Mouse (Mus musculus) NIH3T3 (cell line): ENCODE data around the gene Tm6sf1.
"Not testable (repeated sequence)": the region's sequence is repeated elsewhere in the genome, so short reads cannot be mapped to it uniquely, and the experiment has no call there.

Experiments used
- DNase-seq: peaks from one replicate; pipeline ENCODE4 v3.0.0-alpha.2; 2012; ENCODE audit warnings: low read depth

The Tm6sf1 gene

DNA sequence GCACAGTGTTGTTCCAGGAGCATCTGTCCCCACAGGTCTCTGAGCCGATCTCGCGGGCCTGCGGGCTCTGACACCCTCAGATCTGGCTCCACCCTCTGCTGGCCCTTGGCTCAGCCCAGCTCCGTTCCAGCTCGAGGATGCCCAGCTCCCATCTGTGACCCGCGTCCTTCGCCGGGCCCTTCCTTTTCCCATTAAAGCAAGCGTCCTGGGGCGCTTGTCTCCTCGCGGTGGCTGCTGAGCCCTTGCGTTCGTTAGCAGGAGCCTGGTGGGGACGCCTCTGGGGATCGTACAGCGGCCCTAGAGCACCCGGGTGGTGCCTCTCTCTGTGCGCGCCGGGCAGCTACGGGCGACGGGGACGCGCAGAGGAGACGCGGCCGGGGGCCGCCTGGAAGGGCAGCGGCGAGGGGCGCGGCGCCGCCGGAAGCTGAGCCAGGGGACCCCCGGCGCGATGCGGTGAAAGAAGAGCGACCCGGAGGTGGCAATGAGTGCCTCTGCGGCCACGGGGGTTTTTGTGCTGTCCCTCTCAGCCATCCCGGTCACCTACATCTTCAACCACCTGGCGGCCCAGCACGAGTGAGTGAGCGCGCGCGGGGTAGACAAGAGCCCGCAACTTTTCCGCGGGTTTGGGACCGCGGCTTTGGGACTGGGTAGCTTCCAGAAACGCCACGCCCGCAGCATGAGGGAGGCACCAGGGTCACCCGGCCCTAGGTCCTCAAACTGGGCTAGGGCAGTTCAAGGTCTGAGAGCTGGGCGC lies at the start of gene Tm6sf1:
TSS of gene Tm6sf1 (plus strand) at position 34 of the 754 bp plus-strand sequence.
- DNase-seq = no peak

DNA sequence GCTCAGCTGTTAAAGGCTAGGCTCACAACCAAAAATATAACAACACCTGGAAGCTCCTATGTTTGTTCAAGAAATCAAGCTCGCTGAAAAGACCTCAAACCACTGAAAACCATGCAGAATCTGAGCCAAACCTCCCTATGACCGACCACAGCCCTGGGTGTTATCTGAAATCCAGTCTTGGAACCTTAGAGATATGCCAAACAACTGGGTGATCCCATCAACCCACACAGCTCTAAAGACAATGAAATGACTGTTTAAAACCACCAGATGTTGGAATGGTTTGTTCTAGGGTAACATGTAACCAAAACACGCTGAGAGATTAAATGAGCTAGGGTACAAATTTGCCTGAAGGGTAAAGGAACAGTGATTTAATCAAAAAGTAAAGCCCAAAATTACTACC lies 33.9 kb upstream of the Tm6sf1 start:
- peak; percentile 19 for DNase-seq

DNA sequence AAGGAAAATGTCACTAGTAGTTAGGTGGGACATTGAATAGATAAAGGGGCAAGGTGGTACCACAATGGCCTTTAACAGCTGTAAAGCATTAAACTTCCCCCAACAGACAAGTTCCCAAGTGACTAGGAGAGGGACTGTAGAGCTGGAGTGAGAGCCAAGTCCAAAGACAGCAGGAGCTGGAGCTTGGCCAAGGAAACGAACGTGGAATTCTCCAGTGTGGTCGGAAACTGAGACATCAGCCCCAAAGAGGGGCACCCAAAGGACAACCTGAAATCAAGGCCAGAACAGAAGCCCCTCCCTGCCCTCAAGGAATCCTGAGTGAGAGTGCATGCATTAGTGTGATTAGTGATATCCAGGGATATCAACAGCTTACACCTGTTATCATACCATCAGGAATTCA lies 33.4 kb upstream of the Tm6sf1 start:
- DNase-seq = peak; percentile 51

DNA sequence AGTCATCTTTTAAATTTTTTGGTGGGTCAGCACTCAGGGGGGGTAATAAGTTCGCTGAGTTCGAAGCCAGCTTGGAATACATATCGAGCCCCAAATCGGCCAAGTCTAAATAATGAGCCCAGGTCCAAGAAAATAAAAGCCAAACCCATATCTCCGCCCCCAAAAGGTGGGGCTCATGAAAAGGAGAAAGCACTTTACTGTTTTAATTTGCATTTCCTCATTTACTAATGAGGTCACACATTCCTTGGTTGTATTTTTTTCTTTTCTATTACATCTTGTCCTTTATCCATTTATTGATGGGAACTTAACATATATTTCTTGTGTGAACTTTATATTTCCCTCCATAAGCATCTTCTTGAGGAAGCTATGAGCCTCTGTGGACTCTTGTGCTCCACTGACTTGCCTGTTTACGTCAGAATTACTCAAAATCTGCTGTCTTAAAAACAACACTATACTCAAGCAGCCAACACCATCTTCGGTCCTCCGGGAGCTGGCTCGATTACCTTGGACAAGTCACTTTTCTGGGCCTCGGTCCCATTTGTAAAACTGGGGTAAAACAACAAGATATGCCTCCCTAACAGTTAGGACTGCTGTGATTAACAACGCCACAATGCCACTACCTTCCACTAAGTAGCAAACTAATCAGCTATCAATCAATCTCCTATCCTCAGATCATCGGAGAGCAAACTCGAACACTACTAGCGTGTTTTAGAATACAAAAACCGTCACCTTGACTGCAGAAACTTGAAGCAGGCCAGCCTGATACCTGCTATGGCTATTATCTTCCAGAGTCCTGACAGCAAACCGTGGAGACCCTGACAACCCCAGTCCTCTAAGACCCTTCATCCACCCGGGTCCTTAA lies 30.8 kb upstream of the Tm6sf1 start:
- DNase-seq = peak; percentile 46

DNA sequence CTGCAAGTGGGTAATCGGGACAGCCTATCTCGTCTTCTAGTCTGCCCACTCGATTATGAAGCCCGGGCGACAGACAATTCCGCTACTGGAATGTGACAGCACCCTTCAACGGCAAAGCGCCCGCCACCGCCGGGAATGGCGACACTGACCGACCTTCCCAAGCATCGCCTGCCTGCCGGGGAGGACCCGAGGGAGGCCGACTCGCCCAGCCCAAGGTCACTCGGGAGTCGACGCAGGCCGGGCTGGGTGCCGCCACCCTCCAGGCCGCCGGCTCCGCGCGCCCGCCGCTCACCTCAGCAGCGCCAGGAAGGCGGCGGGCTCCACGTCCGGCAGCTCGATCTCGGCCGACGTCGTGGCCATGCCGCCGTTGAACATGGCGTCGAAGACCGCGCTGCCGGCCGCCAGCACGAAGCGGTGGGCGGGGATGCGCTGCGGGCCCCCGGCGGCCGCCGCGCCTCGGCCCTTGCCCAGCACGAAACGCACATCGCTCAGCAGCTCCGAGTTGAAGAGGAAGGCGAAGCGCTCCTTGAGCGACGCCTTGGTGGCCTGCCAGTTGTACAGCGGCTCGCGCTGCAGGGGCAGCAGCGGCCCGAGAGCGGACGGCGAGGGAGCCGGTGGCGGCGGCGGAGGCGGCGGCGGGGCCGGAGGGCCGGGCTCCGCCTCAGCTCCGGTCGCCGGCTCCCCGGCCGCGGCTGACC lies 30.0 kb upstream of the Tm6sf1 start:
- no peak for DNase-seq

DNA sequence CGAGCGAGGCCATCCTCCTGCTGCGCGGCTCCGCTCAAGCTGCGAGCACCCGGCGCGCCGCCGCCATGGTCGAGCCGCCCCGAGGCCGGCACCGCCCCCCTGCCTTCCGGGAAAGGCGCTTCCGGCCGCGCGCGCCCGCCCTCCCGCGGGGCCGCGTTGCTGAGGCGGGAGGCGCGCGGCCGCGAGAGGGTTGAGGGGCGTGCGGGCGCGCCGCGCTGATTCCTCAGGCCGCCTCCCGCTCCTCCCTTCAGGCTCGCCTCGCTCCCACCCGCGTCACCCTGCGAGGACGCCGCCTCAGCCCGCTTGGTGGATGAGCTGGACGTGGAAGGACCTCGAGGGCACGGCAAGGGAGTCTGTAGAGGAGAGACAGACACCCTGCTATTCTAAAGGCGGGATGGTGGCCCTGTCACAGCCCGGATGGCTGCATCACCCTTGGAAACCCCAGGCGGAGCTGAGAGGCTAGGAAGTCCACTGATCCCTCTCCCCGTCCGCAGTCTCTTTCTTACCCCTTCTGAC lies 29.4 kb upstream of the Tm6sf1 start, which contains the start of gene Btbd1:
TSS of gene Btbd1 (minus strand) at position 53 of the 516 bp plus-strand sequence.
- peak; percentile 96 for DNase-seq

DNA sequence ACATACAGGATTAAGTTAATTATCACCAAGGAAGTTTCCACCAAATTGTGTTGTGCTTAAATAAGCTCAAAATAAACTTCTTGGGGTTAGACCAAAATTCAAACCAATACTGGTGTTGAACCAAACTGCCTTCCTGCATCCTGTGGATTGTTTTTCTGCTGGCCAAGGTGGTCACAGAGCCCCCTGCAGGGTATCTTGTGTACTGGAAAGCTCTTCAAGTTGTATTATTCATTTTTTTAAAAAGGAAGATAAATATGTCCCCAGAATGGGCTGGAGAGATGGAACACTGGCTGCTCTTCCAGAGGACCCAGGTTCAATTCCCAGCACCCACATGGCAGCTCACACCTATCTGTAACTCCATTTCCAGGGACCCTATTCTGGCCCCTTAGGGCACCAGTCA lies 24.0 kb upstream of the Tm6sf1 start:
- DNase-seq = peak; percentile 18

DNA sequence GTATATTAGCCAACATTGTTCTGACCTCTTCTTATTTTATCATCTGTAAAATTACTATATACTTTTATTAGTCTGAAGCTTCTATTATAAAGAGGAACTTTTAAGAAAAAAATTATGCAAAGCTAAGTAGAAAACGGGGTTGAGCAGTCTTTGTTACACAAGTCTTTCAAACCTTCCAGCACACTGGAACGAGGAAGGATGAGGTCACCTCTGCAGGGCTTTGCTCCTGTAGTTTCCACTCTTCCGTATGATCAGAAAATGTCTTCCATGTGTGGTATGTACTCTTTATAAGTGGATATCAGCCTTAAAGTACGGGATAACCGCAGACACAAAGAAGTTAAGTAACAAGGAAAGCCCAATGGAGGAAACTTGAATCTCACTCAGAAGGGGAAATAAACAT lies 23.4 kb upstream of the Tm6sf1 start:
- no peak for DNase-seq

DNA sequence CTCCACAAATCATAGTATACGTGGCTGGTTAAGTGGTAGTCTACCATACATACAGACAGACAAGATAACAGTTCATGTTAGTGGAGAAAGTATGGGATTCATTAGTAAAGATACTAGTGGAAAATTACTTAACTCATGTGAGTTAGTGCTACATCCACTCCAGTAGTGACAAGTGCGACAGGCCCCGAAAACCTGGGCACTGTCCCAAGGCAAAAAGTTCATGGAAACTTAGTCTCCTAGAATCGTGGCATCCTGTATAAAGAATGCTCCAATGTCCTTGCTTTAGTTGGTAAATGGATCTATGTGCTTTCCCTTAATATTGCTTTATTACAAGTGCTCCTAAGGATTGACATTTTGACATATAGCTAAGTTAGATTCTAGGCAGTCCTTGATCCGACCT lies 21.0 kb upstream of the Tm6sf1 start:
- DNase-seq = not testable (repeated sequence)

DNA sequence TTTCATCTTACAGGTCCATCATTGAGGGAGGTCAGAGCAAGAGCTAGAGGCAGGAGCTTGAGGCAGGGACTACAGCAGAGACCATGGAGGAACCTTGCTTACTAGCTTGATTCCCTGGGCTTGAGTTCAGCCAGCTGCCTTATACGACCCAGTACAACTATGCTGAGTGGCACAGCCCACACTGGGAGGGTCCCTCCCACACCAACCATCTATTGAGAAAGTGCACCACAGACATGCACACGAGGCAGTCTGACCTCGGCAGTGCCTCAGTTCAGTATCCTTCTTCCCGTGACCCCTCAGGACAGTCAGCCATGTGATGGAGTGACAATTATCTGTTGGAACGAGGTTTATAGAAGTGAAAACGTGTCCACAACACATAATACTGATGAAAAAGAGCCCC lies 19.1 kb upstream of the Tm6sf1 start:
- no peak for DNase-seq

DNA sequence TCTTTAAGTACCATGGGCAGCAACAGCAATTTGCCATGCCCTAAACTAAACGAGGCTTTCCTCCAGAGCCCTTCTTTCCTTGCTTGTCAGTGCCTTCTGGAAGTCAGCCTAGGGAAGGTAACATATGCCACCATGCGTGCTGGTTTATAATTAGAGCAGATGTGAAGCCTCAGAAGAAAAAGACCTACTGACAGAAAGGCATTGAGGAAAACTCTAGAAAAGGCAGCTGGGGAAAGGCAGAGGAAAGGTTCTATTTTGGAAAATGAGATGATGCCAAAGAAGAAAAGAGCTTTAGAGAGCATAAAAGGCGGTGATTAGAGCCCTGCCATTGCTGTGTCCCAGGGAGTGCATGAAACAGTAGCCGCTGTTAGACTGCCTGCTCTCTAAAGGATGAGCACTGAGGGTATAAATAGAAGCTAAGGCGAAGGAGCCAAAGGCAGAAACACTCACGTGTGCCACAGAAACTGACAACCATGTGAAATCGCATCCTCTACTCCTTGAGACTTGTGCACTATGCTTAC lies 18.1 kb upstream of the Tm6sf1 start:
- no peak for DNase-seq

DNA sequence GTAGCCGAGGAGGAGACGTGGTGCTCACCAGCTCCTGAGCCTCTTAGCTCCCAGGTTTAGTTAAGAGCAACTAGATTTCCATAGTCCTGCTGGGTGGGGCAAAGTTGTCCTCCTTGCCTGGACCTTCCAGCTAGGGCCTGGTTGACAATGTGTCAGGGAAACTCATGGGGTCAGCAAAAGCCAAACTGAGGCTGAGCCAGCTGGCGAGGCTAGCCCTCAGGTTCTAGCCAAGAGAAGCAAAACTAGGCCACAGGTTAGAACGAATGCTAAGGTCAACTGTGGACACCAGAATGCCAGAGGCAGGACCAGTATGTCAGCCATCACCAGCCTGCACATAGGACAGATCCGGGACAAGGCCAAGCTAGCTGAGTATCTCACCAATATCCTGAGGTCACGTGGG lies 17.4 kb upstream of the Tm6sf1 start:
- no peak for DNase-seq

DNA sequence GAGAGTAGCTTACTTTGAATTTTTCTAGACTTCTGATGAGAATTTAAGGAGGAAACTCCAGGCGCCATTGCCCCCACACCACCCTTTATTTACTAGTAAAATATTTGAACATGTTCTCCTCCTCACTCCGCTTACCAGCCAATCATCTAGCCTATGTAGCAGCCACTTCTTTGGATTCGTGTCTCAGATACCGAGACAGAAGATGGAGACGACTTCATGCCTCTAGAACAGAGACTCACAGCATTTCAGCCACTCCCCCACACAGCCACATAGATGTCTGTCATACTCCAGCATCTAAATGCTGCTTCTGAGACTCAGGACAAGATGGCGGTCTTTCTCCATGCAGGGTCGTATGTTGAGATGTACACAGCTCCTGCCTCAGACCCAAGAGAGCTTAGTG lies 16.7 kb upstream of the Tm6sf1 start:
- DNase-seq = no peak

DNA sequence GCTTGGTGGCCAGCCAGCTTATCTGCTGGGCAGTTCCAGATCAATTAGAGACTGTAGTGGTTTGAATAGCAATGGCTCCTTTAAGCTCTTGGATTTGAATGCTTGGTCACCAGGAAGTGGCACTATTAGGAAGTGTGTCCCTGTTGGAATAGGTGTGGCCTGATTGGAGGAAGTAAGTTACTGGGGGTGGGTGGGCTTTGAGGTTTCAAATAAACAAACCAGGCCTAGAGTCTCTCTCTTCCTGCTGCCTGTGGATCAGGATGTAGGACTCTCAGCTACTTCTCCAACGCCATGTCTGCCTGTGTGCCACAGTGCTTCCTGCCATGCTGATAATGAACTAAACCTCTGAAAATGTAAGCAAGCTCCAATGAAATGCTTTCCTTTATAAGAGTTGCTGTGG lies 15.8 kb upstream of the Tm6sf1 start:
- DNase-seq = no peak

DNA sequence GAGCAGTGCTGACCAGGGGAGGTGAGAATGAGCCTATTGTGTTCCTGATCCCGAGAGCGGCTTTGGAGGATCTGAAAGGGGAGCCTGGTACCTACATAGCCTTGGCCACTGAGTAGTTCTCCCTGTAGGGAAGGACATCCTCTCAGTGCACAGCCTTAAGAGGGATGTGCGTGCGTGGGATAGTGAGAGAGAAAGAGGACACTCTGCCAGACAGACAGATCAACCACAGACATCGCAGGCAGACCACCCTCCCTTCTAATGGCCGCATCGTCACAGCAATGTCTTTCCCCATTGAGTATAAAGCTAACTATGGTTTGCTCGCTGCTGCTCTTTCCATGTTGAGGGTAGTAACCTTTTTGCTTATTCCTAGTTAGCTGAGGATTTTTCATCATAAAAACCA lies 14.9 kb upstream of the Tm6sf1 start:
- DNase-seq = no peak

DNA sequence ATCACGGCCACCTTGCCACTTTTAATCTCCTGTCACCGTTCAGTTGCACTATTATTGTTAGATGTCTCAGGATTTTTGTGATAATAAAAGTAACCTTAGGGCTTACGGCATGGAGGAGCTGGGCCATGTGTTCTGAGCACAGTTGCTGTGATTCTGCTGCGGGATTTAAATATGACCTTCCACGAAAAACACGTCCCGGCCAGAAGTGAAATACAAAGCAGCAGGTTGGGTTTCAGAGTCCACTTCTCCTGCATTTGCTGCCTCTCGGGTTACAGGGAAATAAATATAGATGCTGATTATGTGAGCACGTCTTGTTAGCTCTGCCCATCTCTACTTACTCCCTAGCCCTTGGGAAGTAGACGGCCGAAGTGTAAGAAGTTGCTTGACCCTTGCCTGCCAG lies 14.0 kb upstream of the Tm6sf1 start:
- no peak for DNase-seq

DNA sequence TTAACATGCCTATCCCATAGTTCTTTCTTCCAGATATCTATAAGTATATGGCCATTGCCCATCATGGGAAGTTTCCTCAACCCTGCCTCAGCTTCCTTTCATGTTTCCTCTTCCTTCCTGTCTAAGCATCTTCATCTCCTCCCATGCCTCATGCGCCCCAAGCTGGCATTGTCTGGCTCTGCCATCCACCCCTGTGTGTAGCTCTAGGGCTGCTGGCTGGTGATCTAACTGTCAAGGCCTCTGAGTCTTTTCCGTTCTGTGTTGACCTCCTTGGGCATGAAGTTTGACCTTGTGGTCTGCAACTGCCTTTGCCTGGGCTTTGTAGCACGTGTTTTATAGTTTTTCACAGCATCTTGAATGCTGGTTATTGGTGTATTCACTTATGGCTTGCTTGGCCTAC lies 13.5 kb upstream of the Tm6sf1 start:
- no peak for DNase-seq

DNA sequence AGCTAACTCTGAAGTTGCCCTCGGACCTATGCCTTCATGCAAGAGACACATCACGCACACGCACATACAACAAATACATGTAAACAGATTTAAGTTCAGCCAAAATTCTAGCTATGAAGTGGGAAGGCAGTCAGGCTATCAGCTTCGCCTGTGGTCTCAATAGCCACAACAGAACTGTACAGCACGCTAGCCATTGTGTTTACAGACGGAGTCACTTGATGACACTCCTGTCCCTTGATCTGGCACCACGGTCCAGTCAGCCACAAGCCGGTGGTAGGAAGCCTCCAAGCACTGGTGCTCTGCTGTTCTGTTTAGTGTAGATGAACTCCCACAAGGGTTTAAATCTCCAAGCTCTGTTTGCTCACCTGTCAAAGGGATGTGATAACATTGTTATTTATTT lies 12.8 kb upstream of the Tm6sf1 start:
- no peak for DNase-seq

DNA sequence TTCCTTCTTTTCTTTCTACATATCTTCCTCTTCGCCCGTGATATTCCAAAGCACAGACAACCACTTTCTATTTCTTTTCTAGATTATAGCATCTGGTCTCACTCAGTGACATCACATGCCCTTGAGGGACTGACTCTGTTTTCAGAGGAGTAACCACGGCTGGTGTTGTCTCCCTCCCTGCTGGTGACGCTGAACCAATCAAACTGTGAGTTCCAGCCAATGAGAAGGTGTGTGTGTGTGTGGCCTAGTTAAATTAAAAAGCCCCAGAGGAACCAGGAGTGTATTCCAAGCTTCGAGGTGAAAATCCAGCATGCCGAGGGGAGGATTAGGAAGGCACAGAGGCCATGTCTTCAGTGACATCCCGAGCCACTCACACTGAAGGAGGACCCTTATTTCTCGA lies 11.8 kb upstream of the Tm6sf1 start:
- DNase-seq = no peak

DNA sequence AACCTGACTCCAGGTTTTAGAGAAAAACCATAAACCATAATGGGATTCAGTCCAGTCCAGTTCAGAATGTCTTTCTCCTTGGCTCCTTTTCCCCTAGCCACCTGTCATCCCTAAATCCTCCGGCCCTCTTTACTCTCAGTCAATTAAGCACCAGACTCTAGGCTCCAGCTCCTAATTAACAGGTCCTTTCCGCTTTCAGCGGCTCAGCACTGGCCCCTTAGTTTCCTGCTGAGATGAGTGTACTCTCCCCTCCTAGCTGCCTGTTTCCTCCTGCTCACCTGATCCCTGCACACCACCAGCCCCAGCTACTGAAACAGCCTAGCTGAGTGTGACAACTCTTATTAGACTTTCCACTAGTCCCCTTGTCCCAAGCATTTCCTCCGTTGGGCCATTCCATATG lies 11.0 kb upstream of the Tm6sf1 start:
- no peak for DNase-seq

DNA sequence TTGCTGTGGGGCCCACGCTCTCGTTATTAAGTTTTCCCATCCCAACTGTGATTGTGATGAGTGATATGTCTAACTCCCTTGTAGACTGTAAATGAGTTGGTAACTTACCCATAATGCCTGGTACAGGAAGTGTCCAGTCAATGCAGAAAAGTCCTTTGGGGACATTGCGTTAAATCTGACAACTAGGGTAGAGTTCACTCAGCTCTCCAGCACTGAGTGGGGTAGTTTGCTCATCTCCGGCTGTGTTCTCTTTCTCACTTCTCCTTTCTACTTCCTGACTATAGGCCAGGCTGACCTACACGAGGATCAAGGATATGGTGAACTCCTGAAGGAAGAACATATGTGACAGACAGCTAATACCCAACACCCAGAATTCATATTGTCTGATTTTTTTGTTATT lies 9.6 kb upstream of the Tm6sf1 start:
- DNase-seq = no peak

DNA sequence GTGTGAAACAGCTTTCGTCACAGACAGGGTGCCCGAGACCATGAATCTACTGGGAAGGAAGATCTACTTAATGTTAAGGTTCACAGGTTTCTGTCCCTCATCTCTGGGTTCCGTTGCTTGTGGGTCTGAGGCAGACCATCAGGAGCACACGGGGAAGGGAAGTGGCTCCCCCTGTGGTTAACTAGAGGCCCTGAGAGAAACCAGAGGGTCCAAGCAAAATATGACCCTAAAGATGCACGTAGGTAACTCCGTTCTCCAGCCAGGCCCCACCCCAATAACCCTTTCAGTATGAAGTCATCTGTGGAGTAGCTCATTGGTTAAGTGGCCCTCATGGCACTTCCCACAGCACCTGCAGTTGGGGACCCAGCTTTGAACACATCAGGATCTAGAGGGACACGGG lies 9.2 kb upstream of the Tm6sf1 start:
- no peak for DNase-seq
